Mouse (Mus musculus): Measurements from ENCODE around the gene Odf3l2. TPM values are rescaled to one million over a fixed set of nuclear protein-coding genes. Genes with fewer than 3 reads are reported as not detected.

Odf3l2 gene
- polyA plus RNA-seq, 1 experiment = not detected

DNA sequence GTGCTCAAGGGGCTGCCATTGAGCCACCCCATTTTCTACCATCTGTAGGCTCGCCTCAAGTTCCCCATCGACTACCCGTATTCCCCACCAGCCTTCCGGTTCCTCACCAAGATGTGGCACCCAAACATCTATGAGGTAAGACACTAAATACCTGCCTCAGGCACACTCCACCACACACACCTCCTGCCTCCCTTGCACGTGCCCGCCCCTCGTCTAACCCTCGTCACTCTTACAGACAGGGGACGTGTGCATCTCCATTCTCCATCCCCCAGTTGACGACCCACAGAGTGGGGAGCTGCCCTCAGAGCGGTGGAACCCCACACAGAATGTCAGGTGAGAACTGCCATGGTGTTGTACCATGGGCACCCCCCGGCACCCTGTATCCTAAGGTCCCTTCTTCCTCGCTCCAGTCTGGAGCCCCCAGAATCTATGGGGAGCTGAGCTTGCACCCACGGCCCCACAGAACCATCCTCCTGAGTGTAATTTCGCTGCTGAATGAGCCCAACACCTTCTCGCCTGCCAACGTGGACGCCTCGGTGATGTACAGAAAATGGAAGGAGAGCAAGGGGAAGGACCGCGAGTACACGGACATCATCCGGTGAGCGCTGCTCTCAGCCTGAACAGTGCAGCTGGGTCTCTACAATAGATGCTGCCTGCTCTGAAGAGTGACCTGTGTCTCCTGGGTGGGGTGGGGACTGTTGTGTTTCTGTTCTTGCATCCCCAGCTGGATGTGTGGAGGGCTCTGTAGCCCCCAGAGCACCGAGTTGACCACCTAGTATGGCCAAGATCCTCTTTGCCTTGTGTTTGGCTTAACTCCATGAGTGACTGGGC lies 39.4 kb upstream of the Odf3l2 start:
- TF ChIP-seq FLI1 (IDR thresholded peaks at IDR 0.05; ENCODE audit: low read length) = no peak
- TF ChIP-seq GATA1 (IDR thresholded peaks at IDR 0.05; ENCODE audit: borderline replicate concordance, low read length) = no peak
- peaks cover 76% of the 10 kb centered on the region for H3K4me1 ChIP-seq
- H3K36me3 ChIP-seq (replicated peaks; ENCODE audit: low read length) = peaks cover 68% of the 10 kb centered on the region
- no peaks in the 10 kb centered on the region for H3K27me3 ChIP-seq (replicated peaks)
- H3K9me3 ChIP-seq = no peaks in the 10 kb centered on the region
- H3K4me3 ChIP-seq (replicated peaks) = peak overlapping the region; percentile 99

DNA sequence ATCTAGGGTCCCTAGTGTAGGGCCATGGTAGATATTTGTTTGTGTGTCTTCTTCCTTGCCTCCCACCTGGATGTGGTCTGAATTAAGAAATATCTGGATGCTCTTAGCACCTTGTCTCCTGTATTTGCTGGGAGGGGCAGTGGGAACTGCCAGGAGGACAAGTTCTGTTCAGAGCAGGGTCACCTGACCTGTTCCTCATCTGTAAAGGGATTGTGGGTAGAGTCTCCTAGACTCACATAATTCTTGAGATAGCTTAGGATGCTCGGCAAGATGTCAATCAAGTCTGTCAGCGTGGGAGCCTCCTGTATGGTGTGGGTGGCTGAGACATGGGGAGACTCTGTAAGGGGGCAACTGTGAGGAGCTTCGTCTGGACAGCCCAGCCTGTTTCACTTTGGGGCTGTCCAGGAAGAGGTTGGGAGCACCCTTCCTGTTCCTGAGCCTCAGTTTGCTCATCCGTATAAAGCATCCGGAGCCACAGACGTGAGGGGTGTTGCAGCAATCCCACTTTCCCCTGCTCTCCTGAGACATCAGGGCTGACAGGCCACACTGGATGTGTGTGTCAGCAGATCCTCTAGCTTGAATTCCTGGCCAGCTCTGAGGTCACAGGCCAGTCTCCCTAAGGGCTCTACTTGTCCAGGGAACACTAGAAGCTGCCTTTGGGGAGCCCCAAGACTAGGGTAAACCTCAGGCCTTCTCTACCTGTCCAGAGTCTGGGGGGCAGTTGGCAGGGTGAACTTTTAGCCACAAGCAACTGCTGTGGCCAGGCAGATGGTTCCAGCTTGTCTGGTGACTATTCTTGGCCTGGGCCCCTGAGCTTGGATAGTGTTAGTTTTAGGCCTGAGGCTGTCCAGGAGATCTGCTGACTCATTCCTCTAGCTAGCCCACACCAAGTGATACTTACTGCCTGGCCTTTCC lies 38.4 kb upstream of the Odf3l2 start:
- H3K27me3 ChIP-seq (replicated peaks) = no peaks in the 10 kb centered on the region
- H3K36me3 ChIP-seq (replicated peaks; ENCODE audit: low read length) = peaks cover 59% of the 10 kb centered on the region
- peaks cover 2% of the 10 kb centered on the region for H3K9me3 ChIP-seq
- TF ChIP-seq FLI1 (IDR thresholded peaks at IDR 0.05; ENCODE audit: low read length) = no peak
- peaks cover 70% of the 10 kb centered on the region for H3K4me1 ChIP-seq
- peak overlapping the region; percentile 99 for H3K4me3 ChIP-seq (replicated peaks)

DNA sequence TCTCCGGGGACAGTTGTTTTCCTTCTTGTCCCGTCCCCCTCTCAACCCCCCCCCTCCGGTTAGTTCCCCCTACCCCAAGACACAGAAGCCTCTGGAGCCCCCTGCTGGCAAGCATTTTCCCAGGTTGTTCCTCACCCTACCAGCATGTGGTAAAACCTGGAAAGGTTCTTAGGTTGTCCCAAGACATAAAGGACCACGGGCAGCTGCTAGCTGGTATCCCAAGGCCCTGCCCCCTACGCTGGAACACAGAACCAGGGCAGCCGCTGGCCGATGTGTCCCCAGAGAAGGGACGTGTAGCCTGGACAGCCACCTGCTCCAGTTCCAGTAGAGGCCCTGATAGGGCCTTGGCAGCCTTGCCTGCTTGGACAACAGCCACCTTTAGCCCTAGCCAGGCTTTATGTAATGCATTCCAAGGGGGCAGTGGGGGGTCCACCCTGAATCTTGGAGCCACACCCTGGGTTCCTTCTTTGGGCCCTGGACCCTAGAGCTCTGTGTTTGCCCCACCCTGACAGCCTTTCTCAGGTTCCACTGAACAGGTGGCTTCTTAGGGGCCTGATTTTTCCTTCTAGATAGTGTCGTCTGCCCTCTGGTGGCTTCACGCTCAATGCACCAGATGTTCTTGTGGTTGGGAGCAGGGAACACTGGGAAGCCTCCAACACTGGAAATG lies 37.5 kb upstream of the Odf3l2 start:
- H3K4me1 ChIP-seq = peaks cover 61% of the 10 kb centered on the region
- peak overlapping the region; percentile 99 for H3K4me3 ChIP-seq (replicated peaks)
- TF ChIP-seq FLI1 (IDR thresholded peaks at IDR 0.05; ENCODE audit: low read length) (no peak), GATA1 (IDR thresholded peaks at IDR 0.05; ENCODE audit: borderline replicate concordance, low read length) (no peak)
- H3K27me3 ChIP-seq (replicated peaks) = no peaks in the 10 kb centered on the region
- H3K9me3 ChIP-seq = peaks cover 11% of the 10 kb centered on the region
- peaks cover 52% of the 10 kb centered on the region for H3K36me3 ChIP-seq (replicated peaks; ENCODE audit: low read length)

DNA sequence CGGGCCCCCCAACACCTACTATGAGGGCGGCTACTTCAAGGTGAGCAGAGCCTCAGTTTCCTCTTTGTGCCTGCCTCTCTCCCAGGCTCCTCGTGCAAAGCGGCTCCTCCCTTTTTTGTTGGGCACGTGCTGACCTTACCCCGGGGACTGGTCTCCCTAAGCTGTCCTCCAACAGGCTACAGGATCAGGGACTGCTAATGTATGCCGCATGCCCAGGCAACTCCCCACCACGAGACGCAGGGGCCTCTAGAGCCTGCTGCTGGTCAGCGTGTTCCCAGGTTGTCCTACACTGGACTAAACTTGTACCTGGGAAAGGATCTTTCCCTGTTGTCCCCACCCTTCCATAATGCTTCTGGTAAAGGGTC lies 37.0 kb upstream of the Odf3l2 start:
- no peak for TF ChIP-seq FLI1 (IDR thresholded peaks at IDR 0.05; ENCODE audit: low read length)
- no peak for TF ChIP-seq GATA1 (IDR thresholded peaks at IDR 0.05; ENCODE audit: borderline replicate concordance, low read length)
- Histone ChIP-seq H3K27me3 (replicated peaks) (no peaks in the 10 kb centered on the region), H3K9me3 (peaks cover 11% of the 10 kb centered on the region), H3K4me3 (replicated peaks) (peak overlapping the region; percentile 99), H3K36me3 (replicated peaks; ENCODE audit: low read length) (peaks cover 47% of the 10 kb centered on the region), H3K4me1 (peaks cover 56% of the 10 kb centered on the region)

DNA sequence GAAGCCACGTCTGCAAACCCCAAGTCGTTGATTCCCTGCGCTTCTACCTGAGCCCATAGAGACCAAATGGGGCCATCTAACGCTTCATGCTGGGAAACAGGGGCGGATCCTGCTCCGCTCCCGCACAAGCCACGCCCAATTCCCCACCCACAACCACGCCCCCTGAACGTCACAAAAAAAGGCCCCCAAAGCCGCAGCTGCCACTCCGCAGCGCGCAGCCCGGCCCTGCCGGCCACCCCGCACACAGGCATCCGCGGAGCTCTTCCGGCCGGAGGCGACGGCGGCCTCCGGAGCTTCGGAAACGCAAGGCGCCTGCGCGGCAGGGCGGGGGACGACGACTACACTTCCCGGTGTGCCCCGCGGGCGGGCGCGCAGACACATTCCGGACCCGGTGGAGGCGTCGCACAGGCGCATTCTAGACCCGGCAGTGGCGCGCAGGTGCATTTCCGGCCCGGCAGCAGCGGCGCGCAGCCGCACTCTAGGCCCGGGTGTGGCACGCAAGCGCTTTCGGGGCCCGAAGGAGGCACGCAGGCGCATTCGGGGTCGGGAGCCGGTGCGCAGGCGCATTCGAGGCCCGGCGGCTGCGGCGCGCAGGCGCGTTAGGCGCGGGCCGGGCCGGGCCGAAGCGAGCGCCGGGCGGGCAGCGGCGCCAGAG lies 36.2 kb upstream of the Odf3l2 start, which contains the start of gene Cdc34:
TSS of gene Cdc34 (plus strand) at position 605 of the 655 bp plus-strand sequence.
- Histone ChIP-seq H3K9me3 (peaks cover 11% of the 10 kb centered on the region), H3K4me3 (replicated peaks) (peak within 1 kb of the TSS; percentile 99), H3K27me3 (replicated peaks) (no peaks in the 10 kb centered on the region), H3K4me1 (peaks cover 49% of the 10 kb centered on the region), H3K36me3 (replicated peaks; ENCODE audit: low read length) (peaks cover 39% of the 10 kb centered on the region)
- TF ChIP-seq GATA1 (IDR thresholded peaks at IDR 0.05; ENCODE audit: borderline replicate concordance, low read length) (no peak), FLI1 (IDR thresholded peaks at IDR 0.05; ENCODE audit: low read length) (peak; percentile 71; the same call in 1 of the 2 replicates)

DNA sequence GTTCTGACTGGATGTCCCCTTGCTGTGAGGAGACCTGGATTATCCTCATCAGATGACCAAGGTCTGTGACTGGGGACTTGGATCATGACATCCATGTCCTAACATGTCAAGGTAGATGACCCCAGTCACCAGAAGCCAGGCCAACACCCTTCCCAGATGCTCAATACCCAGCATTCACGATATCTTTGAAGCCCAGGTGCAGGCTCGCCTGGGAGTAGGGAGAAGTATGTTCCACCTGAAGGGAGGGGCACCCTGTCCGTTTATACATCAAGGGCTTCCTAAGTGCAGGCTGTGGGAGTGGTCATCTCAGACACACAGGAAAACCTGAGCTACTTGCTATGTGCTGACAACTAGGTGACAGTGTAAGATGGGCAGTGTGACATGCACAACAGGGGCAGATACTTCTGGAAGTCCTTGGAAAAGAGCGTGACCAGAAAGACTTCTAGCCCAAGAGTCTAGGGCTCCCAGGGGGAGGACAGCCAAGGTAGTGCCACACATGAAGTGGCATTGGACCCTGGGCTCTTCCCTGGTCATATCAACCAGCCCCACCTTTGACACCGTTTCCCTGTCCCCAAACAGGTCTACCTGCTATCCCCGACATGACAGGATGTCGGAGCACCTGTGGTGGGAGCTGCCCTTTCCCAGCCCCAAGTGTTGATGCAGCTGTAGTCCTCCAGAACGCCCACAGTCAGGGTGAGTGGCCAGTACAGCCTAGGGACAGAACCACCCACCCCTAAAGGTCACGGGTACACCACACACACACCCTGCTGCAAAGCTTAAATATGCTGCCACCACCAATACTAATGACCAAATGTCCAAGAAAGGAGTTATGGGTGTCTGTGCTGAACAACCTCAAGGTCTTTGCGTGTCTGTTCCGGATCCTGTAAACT lies 35.3 kb upstream of the Odf3l2 start:
- H3K27me3 ChIP-seq (replicated peaks) = no peaks in the 10 kb centered on the region
- TF ChIP-seq FLI1 (IDR thresholded peaks at IDR 0.05; ENCODE audit: low read length) (no peak), GATA1 (IDR thresholded peaks at IDR 0.05; ENCODE audit: borderline replicate concordance, low read length) (no peak)

DNA sequence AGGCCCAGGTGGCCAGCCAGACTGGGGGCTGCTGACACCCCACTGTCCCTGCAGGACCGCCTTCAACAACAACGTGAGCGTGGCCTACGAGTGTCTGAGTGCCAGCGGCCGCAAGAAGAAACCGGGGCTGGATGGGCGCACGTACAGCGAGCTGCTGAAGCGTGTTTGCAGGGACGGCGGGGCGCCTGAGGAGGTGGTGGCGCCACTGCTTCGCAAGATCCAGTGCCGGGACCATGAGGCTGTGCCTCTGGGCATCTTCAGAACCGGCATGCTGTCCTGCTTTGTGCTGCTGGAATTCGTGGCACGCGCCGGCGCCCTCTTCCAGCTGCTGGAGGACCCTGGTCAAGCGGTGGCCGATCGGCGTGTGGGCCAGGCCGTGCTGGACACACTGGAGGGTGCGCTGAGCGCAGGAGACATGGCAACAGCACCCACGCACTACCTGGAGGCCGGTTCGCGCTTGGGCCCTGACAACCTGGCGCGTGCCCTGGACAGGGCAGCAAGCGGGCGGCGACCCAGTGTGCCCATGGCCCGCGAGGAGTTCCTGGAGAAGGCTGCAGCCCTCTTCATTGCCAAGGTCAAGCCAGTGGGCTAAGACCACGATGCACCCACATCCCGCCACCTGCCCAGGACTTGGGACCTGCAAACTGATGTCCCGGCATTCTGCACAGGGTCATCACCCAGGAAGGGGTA lies 30.0 kb upstream of the Odf3l2 start:
- H3K36me3 ChIP-seq (replicated peaks; ENCODE audit: low read length) = peaks cover 49% of the 10 kb centered on the region
- H3K4me1 ChIP-seq = peaks cover 23% of the 10 kb centered on the region
- H3K27me3 ChIP-seq (replicated peaks) = no peaks in the 10 kb centered on the region
- TF ChIP-seq FLI1 (IDR thresholded peaks at IDR 0.05; ENCODE audit: low read length) (no peak), GATA1 (IDR thresholded peaks at IDR 0.05; ENCODE audit: borderline replicate concordance, low read length) (no peak)
- no peak overlapping the region for H3K4me3 ChIP-seq (replicated peaks)
- peaks cover 11% of the 10 kb centered on the region for H3K9me3 ChIP-seq

More for the DNA sequence above, 35.3 kb upstream of the Odf3l2 start:
- H3K36me3 ChIP-seq (replicated peaks; ENCODE audit: low read length) = peaks cover 39% of the 10 kb centered on the region
- H3K9me3 ChIP-seq = peaks cover 11% of the 10 kb centered on the region
- peaks cover 41% of the 10 kb centered on the region for H3K4me1 ChIP-seq
- peak overlapping the region; percentile 99 for H3K4me3 ChIP-seq (replicated peaks)

DNA sequence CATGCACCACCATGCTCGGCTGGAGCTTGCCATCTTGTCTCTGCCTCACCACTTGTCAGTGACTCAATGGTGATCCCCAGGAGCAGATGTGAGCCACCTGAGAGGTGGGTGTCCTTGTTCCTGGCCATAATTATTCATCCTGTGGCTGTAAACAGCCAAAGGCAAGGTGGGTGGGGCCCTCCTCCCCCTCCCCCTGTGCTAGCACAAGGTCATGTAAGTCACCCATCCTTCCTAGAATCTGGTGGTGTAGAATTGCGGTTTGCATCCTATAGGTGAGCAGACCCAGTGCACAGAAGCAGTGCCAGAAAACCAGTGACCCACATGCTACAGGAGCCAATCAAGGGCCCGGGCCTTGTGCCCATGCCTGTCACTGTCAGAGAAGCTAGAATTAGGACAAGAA lies 27.5 kb upstream of the Odf3l2 start:
- peaks cover 47% of the 10 kb centered on the region for H3K36me3 ChIP-seq (replicated peaks; ENCODE audit: low read length)
- TF ChIP-seq FLI1 (IDR thresholded peaks at IDR 0.05; ENCODE audit: low read length) (no peak), GATA1 (IDR thresholded peaks at IDR 0.05; ENCODE audit: borderline replicate concordance, low read length) (no peak)

More for the DNA sequence above, 27.5 kb upstream of the Odf3l2 start:
- peaks cover under 1% of the 10 kb centered on the region for H3K9me3 ChIP-seq
- H3K4me1 ChIP-seq = peaks cover 34% of the 10 kb centered on the region
- H3K27me3 ChIP-seq (replicated peaks) = no peaks in the 10 kb centered on the region
- H3K4me3 ChIP-seq (replicated peaks) = no peak overlapping the region

Data from megakaryocyte, embryonic 14.5 days (primary cell).